Mouse (Mus musculus): Measurements from ENCODE around the gene Lrrc26. TPM values are rescaled to one million over a fixed set of nuclear protein-coding genes. Genes with fewer than 3 reads are reported as not detected.

Gene Lrrc26
- polyA plus RNA-seq, 1 experiment from 2014 or later, result 0.22 TPM

GRCm38 (mm10) chr2:25267746-25268309, 21.9 kb upstream of the Lrrc26 start:
- WGBS, result 73% methylated on average over 4 of the region's 4 CpGs
- Histone ChIP-seq H3K9me3 (no peaks in the 10 kb centered on the region), H3K27me3 (peaks cover 20% of the 10 kb centered on the region), H3K4me2 (no peak overlapping the region), H3K36me3 (peaks cover 34% of the 10 kb centered on the region), H3K9ac (no peak overlapping the region), H3K4me3 (no peak overlapping the region), H3K4me1 (peaks cover 51% of the 10 kb centered on the region), H3K27ac (no peak overlapping the region)
- ATAC-seq (ENCODE audit: insufficient number of reproducible peaks, insufficient read depth, low FRiP score, low TSS enrichment, low read depth), result no peak

- Histone ChIP-seq H3K4me1 (peaks cover 23% of the 10 kb centered on the region), H3K27ac (peak within 1 kb of the TSS; percentile 80), H3K27me3 (no peaks in the 10 kb centered on the region), H3K36me3 (peaks cover 72% of the 10 kb centered on the region), H3K9me3 (no peaks in the 10 kb centered on the region), H3K9ac (peak within 1 kb of the TSS; percentile 95), H3K4me2 (peak within 1 kb of the TSS; percentile 97), H3K4me3 (peak within 1 kb of the TSS; percentile 95)
- ATAC-seq (ENCODE audit: insufficient number of reproducible peaks, insufficient read depth, low FRiP score, low TSS enrichment, low read depth), result peak; percentile 92
- under 1% methylated on average over 53 of the region's 55 CpGs for WGBS
These were observed 17.7 kb upstream of the Lrrc26 start, which contains the start of the genes Ssna1 and Anapc2 for GRCm38 (mm10) chr2:25271827-25272511. Ssna1 (minus strand) TSS chr2:25272438. Anapc2 (plus strand) TSS chr2:25272478.

- no peaks in the 10 kb centered on the region for H3K9me3 ChIP-seq
- peak overlapping the region; percentile 95 for H3K4me3 ChIP-seq
- H3K27ac ChIP-seq, result peak overlapping the region; percentile 80; the same call in 1 of the 2 replicates
- H3K9ac ChIP-seq, result peak overlapping the region; percentile 95
- H3K27me3 ChIP-seq, result no peaks in the 10 kb centered on the region
- 0 out of 2 replicates have a peak, but pooled peaks have one; percentile 20 for ATAC-seq (ENCODE audit: insufficient number of reproducible peaks, insufficient read depth, low FRiP score, low TSS enrichment, low read depth)
- H3K4me1 ChIP-seq, result peaks cover 22% of the 10 kb centered on the region
- H3K36me3 ChIP-seq, result peaks cover 73% of the 10 kb centered on the region
- under 1% methylated on average over 29 of the region's 29 CpGs for WGBS
- peak overlapping the region; percentile 97 for H3K4me2 ChIP-seq
These were observed 17.2 kb upstream of the Lrrc26 start for GRCm38 (mm10) chr2:25272515-25272914.

GRCm38 (mm10) chr2:25273010-25273409, 16.7 kb upstream of the Lrrc26 start:
- no peak for ATAC-seq (ENCODE audit: insufficient number of reproducible peaks, insufficient read depth, low FRiP score, low TSS enrichment, low read depth)
- Histone ChIP-seq H3K4me3 (peak overlapping the region; percentile 95), H3K4me1 (peaks cover 22% of the 10 kb centered on the region), H3K36me3 (peaks cover 73% of the 10 kb centered on the region), H3K27me3 (no peaks in the 10 kb centered on the region), H3K27ac (0 out of 2 replicates have a peak overlapping the region, but pooled peaks have one; percentile 80), H3K9me3 (no peaks in the 10 kb centered on the region), H3K9ac (peak overlapping the region; percentile 95), H3K4me2 (peak overlapping the region; percentile 97)
- 36% methylated on average over 16 of the region's 16 CpGs for WGBS

GRCm38 (mm10) chr2:25278928-25279882, 10.5 kb upstream of the Lrrc26 start:
- no peak for ATAC-seq (ENCODE audit: insufficient number of reproducible peaks, insufficient read depth, low FRiP score, low TSS enrichment, low read depth)
- H3K4me2 ChIP-seq, result no peak overlapping the region
- H3K9me3 ChIP-seq, result no peaks in the 10 kb centered on the region
- H3K4me3 ChIP-seq, result no peak overlapping the region
- 61% methylated on average over 13 of the region's 13 CpGs for WGBS
- peaks cover 97% of the 10 kb centered on the region for H3K36me3 ChIP-seq
- H3K9ac ChIP-seq, result no peak overlapping the region
- H3K4me1 ChIP-seq, result no peaks in the 10 kb centered on the region
- H3K27me3 ChIP-seq, result no peaks in the 10 kb centered on the region
- no peak overlapping the region for H3K27ac ChIP-seq

GRCm38 (mm10) chr2:25285551-25285950, 4.2 kb upstream of the Lrrc26 start:
- Histone ChIP-seq H3K36me3 (peaks cover 57% of the 10 kb centered on the region), H3K4me1 (peaks cover 22% of the 10 kb centered on the region), H3K9me3 (no peaks in the 10 kb centered on the region), H3K27me3 (peaks cover 34% of the 10 kb centered on the region), H3K27ac (peak overlapping the region; percentile 76; the same call in 1 of the 2 replicates), H3K4me3 (no peak overlapping the region), H3K4me2 (no peak overlapping the region), H3K9ac (no peak overlapping the region)
- WGBS, result 81% methylated on average over 2 of the region's 2 CpGs
- no peak for ATAC-seq (ENCODE audit: insufficient number of reproducible peaks, insufficient read depth, low FRiP score, low TSS enrichment, low read depth)

- peaks cover 49% of the 10 kb centered on the region for H3K36me3 ChIP-seq
- peaks cover 29% of the 10 kb centered on the region for H3K4me1 ChIP-seq
- no peaks in the 10 kb centered on the region for H3K9me3 ChIP-seq
- 67% methylated on average over 1 of the region's 1 CpGs for WGBS
- no peak for ATAC-seq (ENCODE audit: insufficient number of reproducible peaks, insufficient read depth, low FRiP score, low TSS enrichment, low read depth)
- H3K4me2 ChIP-seq, result no peak overlapping the region
- H3K9ac ChIP-seq, result 0 out of 2 replicates have a peak overlapping the region, but pooled peaks have one; percentile 6
- H3K4me3 ChIP-seq, result no peak overlapping the region
- peak overlapping the region; percentile 76 for H3K27ac ChIP-seq
- peaks cover 42% of the 10 kb centered on the region for H3K27me3 ChIP-seq
These were observed 3.4 kb upstream of the Lrrc26 start for GRCm38 (mm10) chr2:25286314-25286713.

- H3K4me3 ChIP-seq, result no peak overlapping the region
- H3K4me1 ChIP-seq, result peaks cover 35% of the 10 kb centered on the region
- WGBS, result 51% methylated on average over 7 of the region's 7 CpGs
- no peak for ATAC-seq (ENCODE audit: insufficient number of reproducible peaks, insufficient read depth, low FRiP score, low TSS enrichment, low read depth)
- peak overlapping the region; percentile 77 for H3K27ac ChIP-seq
- peaks cover 49% of the 10 kb centered on the region for H3K27me3 ChIP-seq
- H3K9me3 ChIP-seq, result no peaks in the 10 kb centered on the region
- H3K4me2 ChIP-seq, result 0 out of 2 replicates have a peak overlapping the region, but pooled peaks have one; percentile 2
- no peak overlapping the region for H3K9ac ChIP-seq
- H3K36me3 ChIP-seq, result peaks cover 44% of the 10 kb centered on the region
These were observed 2.7 kb upstream of the Lrrc26 start for GRCm38 (mm10) chr2:25286837-25287636.

GRCm38 (mm10) chr2:25287927-25288649, 1.6 kb upstream of the Lrrc26 start, which contains the start of gene Tmem210:
Tmem210 (plus strand) TSS chr2:25288145.
- H3K9ac ChIP-seq, result no peak within 1 kb of the TSS
- peaks cover 43% of the 10 kb centered on the region for H3K4me1 ChIP-seq
- 0 out of 2 replicates have a peak within 1 kb of the TSS, but pooled peaks have one; percentile 2 for H3K4me2 ChIP-seq
- no peak within 1 kb of the TSS for H3K4me3 ChIP-seq
- no peaks in the 10 kb centered on the region for H3K9me3 ChIP-seq
- H3K36me3 ChIP-seq, result peaks cover 34% of the 10 kb centered on the region
- 81% methylated on average over 6 of the region's 6 CpGs for WGBS
- no peak for ATAC-seq (ENCODE audit: insufficient number of reproducible peaks, insufficient read depth, low FRiP score, low TSS enrichment, low read depth)
- H3K27me3 ChIP-seq, result peaks cover 59% of the 10 kb centered on the region
- H3K27ac ChIP-seq, result peak within 1 kb of the TSS; percentile 77

GRCm38 (mm10) chr2:25288734-25289345, 875 bp upstream of the Lrrc26 start:
- peaks cover 26% of the 10 kb centered on the region for H3K36me3 ChIP-seq
- H3K27me3 ChIP-seq, result peaks cover 67% of the 10 kb centered on the region
- no peak overlapping the region for H3K4me2 ChIP-seq
- peaks cover 43% of the 10 kb centered on the region for H3K4me1 ChIP-seq
- H3K27ac ChIP-seq, result no peak overlapping the region
- no peak overlapping the region for H3K4me3 ChIP-seq
- 84% methylated on average over 7 of the region's 7 CpGs for WGBS
- ATAC-seq (ENCODE audit: insufficient number of reproducible peaks, insufficient read depth, low FRiP score, low TSS enrichment, low read depth), result no peak
- no peaks in the 10 kb centered on the region for H3K9me3 ChIP-seq
- no peak overlapping the region for H3K9ac ChIP-seq
